Mouse (Mus musculus) T-helper 1 cell (primary cell): ENCODE data around the gene Pdk1.

Source experiments
- in situ Hi-C: fragments of 300-600 bp; cut with MboI, MseI; formaldehyde crosslinking; loops from one replicate; pipeline ENCODE4 v1.15.1; 2025; ENCODE audit warnings: high pct_unique_total_duplicates

The Pdk1 gene

GRCm38 (mm10) chr2:71938716-71939393 is 65.8 kb downstream of the Pdk1 start:
- in situ Hi-C loops = no loop called here

GRCm38 (mm10) chr2:71941005-71941720 is 68.1 kb downstream of the Pdk1 start:
- in situ Hi-C loops = no loop called here

GRCm38 (mm10) chr2:71941721-71942087 is 68.7 kb downstream of the Pdk1 start:
- in situ Hi-C loops = no loop called here

- in situ Hi-C loops = no loop called here
Measured at GRCm38 (mm10) chr2:71951212-71951611, 78.2 kb downstream of the Pdk1 start.
